Mouse (Mus musculus) spleen, adult 2 months (tissue): Measurements from ENCODE around the gene Strn4. TPM values are rescaled to one million over a fixed set of nuclear protein-coding genes. Genes with fewer than 3 reads are reported as not detected.

Experiments used
- DNase-seq, 2 experiments: peaks; one replicate each; pipeline versions ENCODE4 v3.0.0 to v3.0.0-alpha.2; 2012 to 2021; ENCODE audit warnings: low spot score in 2 of 2, low read depth in 1 of 2
- H3K27ac ChIP-seq: fragments of 200-500 bp; 2 replicates; pipeline ENCODE4 v1.5.1; 2012; ENCODE audit warnings: low read length, inconsistent platforms; ENCODE audit not compliant: insufficient read depth
- H3K27me3 ChIP-seq: fragments of 200-500 bp; 2 replicates; pipeline ENCODE4 v1.6.1; 2012; ENCODE audit warnings: mild to moderate bottlenecking, moderate library complexity, low read length, inconsistent platforms; ENCODE audit not compliant: control insufficient read depth, insufficient read depth
- H3K36me3 ChIP-seq: fragments of 200-500 bp; 2 replicates; pipeline ENCODE4 v1.6.1; 2012; ENCODE audit warnings: mild to moderate bottlenecking, low read length, inconsistent platforms; ENCODE audit not compliant: control insufficient read depth, insufficient read depth
- H3K4me1 ChIP-seq: fragments of 200-500 bp; 2 replicates; pipeline ENCODE4 v1.6.1; 2011; ENCODE audit warnings: inconsistent platforms; ENCODE audit not compliant: control insufficient read depth, insufficient read depth, insufficient read length
- H3K4me3 ChIP-seq: fragments of 200-500 bp; 2 replicates; pipeline ENCODE4 v1.5.1; 2011; ENCODE audit warnings: mild to moderate bottlenecking, inconsistent platforms; ENCODE audit not compliant: insufficient read depth, insufficient read length; ENCODE audit errors: extremely low read depth
- CTCF ChIP-seq: fragments of 200-500 bp; IDR thresholded peaks from 2 replicates; pipeline ENCODE4 v1.5.1; 2011; ENCODE audit warnings: mild to moderate bottlenecking, inconsistent platforms; ENCODE audit not compliant: insufficient read depth, insufficient read length, insufficient replicate concordance; ENCODE audit errors: extremely low read depth
- POLR2A ChIP-seq: fragments of 200-500 bp; IDR thresholded peaks from 2 replicates; pipeline ENCODE4 v1.6.1; 2011; ENCODE audit warnings: low read depth, low read length, inconsistent platforms
- WGBS: fragments of 180-500 bp; shearing (Covaris S2); methylation state at CpG from one replicate; pipeline ENCODE4 v1.1.7; 2018; 5-methylcytosine and 5-hydroxymethylcytosine counted together
- polyA plus RNA-seq: library from polyadenylated mRNA; depleted of rRNA; stranded (reverse); fragments of >200 nt; gene quantifications from 2 replicates; pipeline ENCODE4 v1.2.3, GENCODE M21; 2012

Gene Strn4
- polyA plus RNA-seq, 1 experiment: 121 TPM

DNA sequence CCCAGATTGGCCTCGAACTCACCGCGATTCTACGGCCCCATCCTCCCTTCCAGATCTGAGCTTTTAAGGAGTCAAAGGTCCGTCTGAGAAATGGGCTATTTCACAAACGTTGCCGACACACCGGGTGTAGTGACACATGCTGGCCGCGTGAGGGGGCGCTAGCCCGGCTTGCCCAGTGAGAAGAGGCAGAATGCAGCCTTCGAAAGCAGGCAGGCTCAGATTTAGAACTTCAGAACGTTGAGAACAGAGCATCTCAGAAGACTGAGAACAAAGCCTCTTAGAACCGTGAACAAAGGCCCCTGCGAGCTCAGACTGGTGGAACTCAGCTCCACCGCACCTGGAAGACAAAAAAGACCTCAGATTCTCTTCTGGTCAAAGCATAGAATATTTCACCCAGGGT lies 58.5 kb downstream of the Strn4 start:
- H3K4me3 ChIP-seq: no peak overlapping the region
- peak overlapping the region; percentile 19; the same call in 1 of the 2 replicates for H3K27ac ChIP-seq
- H3K4me1 ChIP-seq: peaks cover 6% of the 10 kb centered on the region
- H3K27me3 ChIP-seq: no peaks in the 10 kb centered on the region
- TF ChIP-seq POLR2A (no peak), CTCF (peak; percentile 93)
- 2% methylated on average over 17 of the region's 17 CpGs for WGBS
- peaks cover 16% of the 10 kb centered on the region for H3K36me3 ChIP-seq
- DNase-seq: peak; percentile 65 to 80

GRCm38 (mm10) chr7:16874756-16875309 lies 59.1 kb downstream of the Strn4 start:
- TF ChIP-seq CTCF: no peak
- no peak for TF ChIP-seq POLR2A
- Histone ChIP-seq H3K27me3 (no peaks in the 10 kb centered on the region), H3K4me1 (peaks cover 6% of the 10 kb centered on the region), H3K4me3 (peak overlapping the region; percentile 31), H3K36me3 (peaks cover 10% of the 10 kb centered on the region), H3K27ac (no peak overlapping the region)
- DNase-seq: peak; percentile 96 to 97
- WGBS: under 1% methylated on average over 32 of the region's 33 CpGs

DNA sequence AGATGAGACGGTGACA lies 59.4 kb downstream of the Strn4 start, which contains the start of gene Dact3:
TSS of gene Dact3 (plus strand) at position 8 of the 16 bp plus-strand sequence.
- DNase-seq: no peak
- TF ChIP-seq POLR2A (no peak), CTCF (no peak)
- Histone ChIP-seq H3K4me3 (peak within 1 kb of the TSS; percentile 54), H3K4me1 (peaks cover 6% of the 10 kb centered on the region), H3K27ac (peak within 1 kb of the TSS; percentile 19; the same call in 1 of the 2 replicates), H3K36me3 (peaks cover 7% of the 10 kb centered on the region), H3K27me3 (no peaks in the 10 kb centered on the region)
- 0% methylated on average over 1 of the region's 1 CpGs for WGBS

GRCm38 (mm10) chr7:16875326-16875725 lies 59.6 kb downstream of the Strn4 start:
- H3K27me3 ChIP-seq: no peaks in the 10 kb centered on the region
- WGBS: 2% methylated on average over 35 of the region's 42 CpGs
- peak overlapping the region; percentile 54 for H3K4me3 ChIP-seq
- TF ChIP-seq CTCF (no peak), POLR2A (no peak)
- H3K36me3 ChIP-seq: peaks cover 6% of the 10 kb centered on the region
- no peak for DNase-seq
- H3K27ac ChIP-seq: no peak overlapping the region
- H3K4me1 ChIP-seq: peaks cover 6% of the 10 kb centered on the region

DNA sequence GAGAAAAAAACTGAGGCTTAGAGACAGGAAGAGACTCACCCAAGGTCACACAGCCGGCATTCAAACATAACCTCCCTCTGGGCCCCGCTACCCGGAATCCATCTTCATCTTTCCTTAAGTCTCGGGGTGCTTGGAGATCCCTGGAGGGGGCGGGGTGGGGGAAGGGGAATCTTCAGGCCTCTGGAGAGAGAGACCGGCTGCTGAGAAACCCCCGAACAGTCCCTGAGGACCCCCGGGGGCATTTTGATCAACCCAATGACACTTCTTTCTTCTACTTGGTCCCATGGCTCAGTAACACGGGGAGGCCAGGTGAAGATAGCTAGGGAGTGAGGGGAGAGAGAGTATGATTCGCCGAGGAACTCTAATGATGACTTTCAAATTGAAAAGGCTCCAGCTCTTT lies 60.3 kb downstream of the Strn4 start:
- WGBS: 36% methylated on average over 11 of the region's 11 CpGs
- DNase-seq: no peak
- Histone ChIP-seq H3K27me3 (no peaks in the 10 kb centered on the region), H3K4me3 (no peak overlapping the region), H3K36me3 (peaks cover 3% of the 10 kb centered on the region), H3K27ac (no peak overlapping the region), H3K4me1 (peaks cover 6% of the 10 kb centered on the region)
- TF ChIP-seq CTCF (no peak), POLR2A (no peak)

DNA sequence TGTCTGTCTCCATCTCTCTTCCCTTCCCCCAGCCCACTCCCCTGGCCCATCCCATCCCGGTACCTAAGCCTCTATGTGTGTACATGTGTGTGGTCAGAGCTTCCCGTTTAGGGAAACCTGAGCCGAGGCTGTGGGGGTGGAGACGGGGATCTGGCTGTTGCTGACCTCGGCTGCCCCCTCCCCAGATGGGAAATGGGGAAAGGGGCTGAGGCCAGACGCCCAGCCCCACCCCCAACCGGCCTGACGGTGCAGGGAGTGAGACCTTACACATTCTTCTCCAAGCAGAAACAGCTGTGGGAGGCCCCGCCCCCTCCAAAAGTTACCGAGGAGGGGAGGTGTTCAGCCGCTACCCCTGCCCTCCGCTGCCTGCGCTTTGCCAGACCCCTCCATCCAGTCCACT lies 60.9 kb downstream of the Strn4 start:
- Histone ChIP-seq H3K27ac (no peak overlapping the region), H3K4me3 (0 out of 2 replicates have a peak overlapping the region, but pooled peaks have one; percentile 4), H3K36me3 (peaks cover 1% of the 10 kb centered on the region), H3K4me1 (peaks cover 6% of the 10 kb centered on the region), H3K27me3 (no peaks in the 10 kb centered on the region)
- no peak for TF ChIP-seq CTCF
- 20% methylated on average over 13 of the region's 13 CpGs for WGBS
- no peak for DNase-seq

DNA sequence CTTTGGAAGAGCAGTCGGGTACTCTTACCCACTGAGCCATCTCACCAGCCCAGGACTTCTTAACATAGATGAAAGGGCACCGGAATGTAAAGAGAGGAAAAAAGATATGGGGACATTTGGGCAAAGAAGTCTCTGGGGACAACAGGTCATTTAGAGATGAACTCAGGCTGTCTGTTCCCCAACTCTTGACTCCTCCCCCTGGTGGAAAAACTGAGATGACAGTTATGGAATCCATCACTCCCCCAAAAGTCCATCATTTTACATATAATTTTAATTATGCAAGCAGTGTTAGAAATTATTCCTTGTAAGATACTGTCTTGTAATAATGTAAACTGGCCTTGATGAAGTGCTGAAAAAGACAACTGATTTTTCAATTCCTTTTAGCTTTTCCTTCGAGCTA lies 62.0 kb downstream of the Strn4 start:
- no peak for DNase-seq
- no peaks in the 10 kb centered on the region for H3K27me3 ChIP-seq
- 79% methylated on average over 3 of the region's 3 CpGs for WGBS
- H3K36me3 ChIP-seq: no peaks in the 10 kb centered on the region
- H3K4me3 ChIP-seq: no peak overlapping the region
- H3K4me1 ChIP-seq: peaks cover 6% of the 10 kb centered on the region
- TF ChIP-seq CTCF (no peak), POLR2A (no peak)
- no peak overlapping the region for H3K27ac ChIP-seq
